Mouse (Mus musculus) small intestine, adult 2 months (tissue): ENCODE results near the gene Ush2a.

Experiments used
- CTCF ChIP-seq: fragments of 200-500 bp; IDR thresholded peaks from 2 replicates; pipeline ENCODE4 v1.5.1; 2012; ENCODE audit warnings: low read depth, mild to moderate bottlenecking, control low read depth, inconsistent platforms, low read length, moderate library complexity, mixed read lengths; ENCODE audit not compliant: insufficient replicate concordance, insufficient read length; ENCODE audit errors: extremely low read depth
- POLR2A ChIP-seq: fragments of 200-500 bp; IDR thresholded peaks from 2 replicates; pipeline ENCODE4 v1.6.1; 2012; ENCODE audit warnings: low read depth, mild to moderate bottlenecking, control low read depth, inconsistent platforms, low read length, moderate library complexity

DNA sequence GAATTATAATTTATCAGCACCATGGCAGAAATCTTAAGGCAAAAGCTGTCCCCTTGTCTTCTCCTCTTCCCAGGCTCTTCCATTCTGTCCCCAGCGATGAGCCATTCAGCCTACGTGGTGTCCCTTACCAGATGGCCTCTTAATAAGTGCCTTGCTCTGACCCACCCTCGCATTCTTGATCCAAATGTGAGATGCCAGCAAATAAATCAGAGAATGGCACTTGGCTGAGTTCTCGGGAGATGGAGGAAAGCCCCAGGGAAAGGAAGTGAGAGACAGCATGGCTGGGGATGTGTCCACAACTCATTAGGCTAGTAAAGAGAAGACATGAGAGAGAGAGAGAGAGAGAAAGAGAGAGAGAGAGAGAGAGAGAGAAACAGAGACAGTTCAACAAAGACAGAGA lies 305.7 kb downstream of the Ush2a start:
- TF ChIP-seq CTCF (no peak), POLR2A (no peak)
